10 mouse cellular contexts compared by ENCODE assay signal in genomic region chr13:48658588-48659253, GRCm38 (mm10). TPM values are rescaled to one million over a fixed set of nuclear protein-coding genes. Genes with fewer than 3 reads are reported as not detected.
DNase-seq lines count a peak whose midpoint lies in the region; ATAC-seq and TF ChIP-seq lines count a peak whose summit lies in the region.
"Had no signal": no experiment of that assay in that cellular context is flagged by ENCODE, and none has a peak within 500 bp of the region (broad histone marks: within the 10 kb centered on the region; RNA-seq: fewer than 3 reads in every experiment).

No protein-coding gene starts in this region.

- H3K4me2 ChIP-seq in midbrain, embryonic 11.5 days, result no peak overlapping the region
- no peak overlapping the region for H3K4me2 ChIP-seq in midbrain, embryonic 15.5 days
- H3K4me2 ChIP-seq in kidney, postnatal 0 days (ENCODE audit: low read length), result peak overlapping the region; percentile 31
- H3K4me2 ChIP-seq in stomach, postnatal 0 days (replicated peaks; ENCODE audit: low read depth), result peak overlapping the region; percentile 67

- no peak overlapping the region for H3K4me3 ChIP-seq in midbrain, embryonic 11.5 days (ENCODE audit: low read depth, low read length)
- no peak overlapping the region for H3K4me3 ChIP-seq in midbrain, embryonic 15.5 days
- H3K4me3 ChIP-seq in kidney, postnatal 0 days (replicated peaks; ENCODE audit: low read depth, low read length), result peak overlapping the region; percentile 6; the same call in 1 of the 2 replicates
- peak overlapping the region; percentile 42 for H3K4me3 ChIP-seq in stomach, postnatal 0 days (ENCODE audit: low read depth, low read length)
- H3K4me3 ChIP-seq: erythroblast, embryonic 14.5 days had no signal

- H3K27me3 ChIP-seq in midbrain, embryonic 11.5 days (ENCODE audit: control insufficient read depth, insufficient read depth, low read length), result peaks cover 90% of the 10 kb centered on the region
- H3K27me3 ChIP-seq in midbrain, embryonic 15.5 days (replicated peaks), result peaks cover 67% of the 10 kb centered on the region
- peaks cover 80% of the 10 kb centered on the region for H3K27me3 ChIP-seq in kidney, postnatal 0 days (ENCODE audit: insufficient read depth, low read length)
- peaks cover 3% of the 10 kb centered on the region; the same call in 1 of the 2 replicates for H3K27me3 ChIP-seq in stomach, postnatal 0 days (ENCODE audit: control insufficient read depth, insufficient read depth, low read length)

- no peaks in the 10 kb centered on the region for H3K36me3 ChIP-seq in midbrain, embryonic 11.5 days (ENCODE audit: control insufficient read depth, insufficient read depth, low read length)
- no peaks in the 10 kb centered on the region for H3K36me3 ChIP-seq in midbrain, embryonic 15.5 days (replicated peaks)
- H3K36me3 ChIP-seq in kidney, postnatal 0 days (ENCODE audit: insufficient read depth, low read length), result no peaks in the 10 kb centered on the region
- no peaks in the 10 kb centered on the region for H3K36me3 ChIP-seq in stomach, postnatal 0 days (ENCODE audit: control insufficient read depth, insufficient read depth, low read length)

- H3K9ac ChIP-seq in midbrain, embryonic 11.5 days (ENCODE audit: low read length), result no peak overlapping the region
- no peak overlapping the region for H3K9ac ChIP-seq in midbrain, embryonic 15.5 days
- H3K9ac ChIP-seq in kidney, postnatal 0 days (ENCODE audit: low read depth, low read length), result no peak overlapping the region
- H3K9ac ChIP-seq in stomach, postnatal 0 days (ENCODE audit: low read length), result peak overlapping the region; percentile 73

- TF ChIP-seq CTCF in kidney, postnatal 0 days (IDR thresholded peaks at IDR 0.05; ENCODE audit: low read depth), result no peak
- TF ChIP-seq CTCF in stomach, postnatal 0 days (IDR thresholded peaks at IDR 0.05; ENCODE audit: low read depth), result no peak

- DNase-seq in embryo, embryonic 10.5 days (ENCODE audit: low spot score), result peak; percentile 60
- DNase-seq in embryo, embryonic 10 days (ENCODE audit: low spot score), result no peak
- peak; percentile 97 for DNase-seq in midbrain, embryonic 11.5 days (ENCODE audit: low spot score, missing footprints)
- DNase-seq in kidney, postnatal 0 days (ENCODE audit: low spot score), result no peak
- no peak for DNase-seq in stomach, postnatal 0 days (ENCODE audit: low spot score)
- DNase-seq in gastrocnemius, adult 8-10 months (ENCODE audit: low spot score in 2 of 2), result no peak
- DNase-seq in layer of hippocampus, adult 11-12 months (ENCODE audit: low spot score), result no peak

- peaks cover 9% of the 10 kb centered on the region for H3K4me1 ChIP-seq in midbrain, embryonic 11.5 days (ENCODE audit: control insufficient read depth, insufficient read depth, low read length)
- H3K4me1 ChIP-seq in midbrain, embryonic 15.5 days, result peaks cover 23% of the 10 kb centered on the region
- H3K4me1 ChIP-seq in kidney, postnatal 0 days (replicated peaks; ENCODE audit: insufficient read depth, low read length), result peaks cover 8% of the 10 kb centered on the region
- peaks cover 2% of the 10 kb centered on the region; the same call in 1 of the 2 replicates for H3K4me1 ChIP-seq in stomach, postnatal 0 days (replicated peaks; ENCODE audit: control insufficient read depth, insufficient read depth)

- 2% methylated on average over 33 of the region's 33 CpGs for WGBS in midbrain, embryonic 11.5 days
- under 1% methylated on average over 33 of the region's 33 CpGs for WGBS in midbrain, embryonic 15.5 days
- WGBS in kidney, postnatal 0 days, result under 1% methylated on average over 33 of the region's 33 CpGs
- WGBS in stomach, postnatal 0 days, result 4% methylated on average over 33 of the region's 33 CpGs

- H3K27ac ChIP-seq in midbrain, embryonic 11.5 days (ENCODE audit: low read depth, low read length), result no peak overlapping the region
- no peak overlapping the region for H3K27ac ChIP-seq in midbrain, embryonic 15.5 days
- no peak overlapping the region for H3K27ac ChIP-seq in kidney, postnatal 0 days
- H3K27ac ChIP-seq in stomach, postnatal 0 days (replicated peaks), result peak overlapping the region; percentile 89

- no peaks in the 10 kb centered on the region for H3K9me3 ChIP-seq in midbrain, embryonic 11.5 days (ENCODE audit: control insufficient read depth, low read length)
- H3K9me3 ChIP-seq in midbrain, embryonic 15.5 days, result no peaks in the 10 kb centered on the region
- H3K9me3 ChIP-seq in kidney, postnatal 0 days (replicated peaks; ENCODE audit: low read length), result no peaks in the 10 kb centered on the region
- no peaks in the 10 kb centered on the region for H3K9me3 ChIP-seq in stomach, postnatal 0 days (ENCODE audit: control insufficient read depth, low read length)

- ATAC-seq in midbrain, embryonic 11.5 days (ENCODE audit: low FRiP score), result no peak
- ATAC-seq in midbrain, embryonic 15.5 days (replicated peaks), result no peak
- no peak for ATAC-seq in kidney, postnatal 0 days (replicated peaks; ENCODE audit: low FRiP score, low read depth)
- ATAC-seq in stomach, postnatal 0 days (ENCODE audit: low FRiP score, low TSS enrichment), result no peak

- no peak for TF ChIP-seq EP300 in stomach, postnatal 0 days (optimal IDR thresholded peaks at IDR 0.05)

RNA-seq across cellular contexts. Expression of gene Barx1, which starts 4.1 kb away (rescaled TPM):
- polyA plus RNA-seq in midbrain, embryonic 11.5 days (2014; fragmentation: Nextera tagmentation; extraction: Ambion mirVana), result 0.19 and 0.46 TPM in 2 replicates
- polyA plus RNA-seq in midbrain, embryonic 15.5 days (2015; fragmentation: Nextera tagmentation; extraction: Ambion mirVana), result not detected in 2 replicates
- polyA plus RNA-seq in kidney, postnatal 0 days (2015; fragmentation: Nextera tagmentation; extraction: Ambion mirVana), result not detected in 2 replicates
- 164 and 201 TPM in 2 replicates for polyA plus RNA-seq in stomach, postnatal 0 days (2015; fragmentation: Nextera tagmentation; extraction: Ambion mirVana)
- not detected for total RNA-seq in gastrocnemius, adult 8-10 months (2022)
- total RNA-seq: layer of hippocampus, postnatal 36 days had no signal
- polyA plus RNA-seq: erythroblast, embryonic 14.5 days had no signal

RNA-seq across cellular contexts. Expression of gene Ptpdc1, which starts 33.3 kb away (rescaled TPM):
- 17.2 and 17.8 TPM in 2 replicates for polyA plus RNA-seq in midbrain, embryonic 11.5 days (2014; fragmentation: Nextera tagmentation; extraction: Ambion mirVana)
- 16.1 and 18.6 TPM in 2 replicates for polyA plus RNA-seq in midbrain, embryonic 15.5 days (2015; fragmentation: Nextera tagmentation; extraction: Ambion mirVana)
- 9.9 and 10.7 TPM in 2 replicates for polyA plus RNA-seq in kidney, postnatal 0 days (2015; fragmentation: Nextera tagmentation; extraction: Ambion mirVana)
- polyA plus RNA-seq in stomach, postnatal 0 days (2015; fragmentation: Nextera tagmentation; extraction: Ambion mirVana), result 3.1 and 3.2 TPM in 2 replicates
- 1 to 10 TPM; 2.6 to 3.4 (median 3.0) TPM for total RNA-seq in gastrocnemius, adult 8-10 months (2022)
- polyA plus RNA-seq: erythroblast, embryonic 14.5 days had no signal

Comparison
In these comparisons a context has a peak if more than half of its experiments do, and no peak if none do; other contexts are left out.
1. DNase-seq: peak in embryo, embryonic 10.5 days (single experiment) and midbrain, embryonic 11.5 days (single experiment); none in embryo, embryonic 10 days (single experiment), kidney, postnatal 0 days (single experiment), stomach, postnatal 0 days (single experiment), gastrocnemius, adult 8-10 months (0 of 2) and layer of hippocampus, adult 11-12 months (single experiment).
2. H3K4me2 ChIP-seq: peak in kidney, postnatal 0 days (single experiment) and stomach, postnatal 0 days (single experiment); none in midbrain, embryonic 11.5 days (single experiment) and midbrain, embryonic 15.5 days (single experiment).
3. H3K4me3 ChIP-seq: peak in kidney, postnatal 0 days (single experiment) and stomach, postnatal 0 days (single experiment); none in midbrain, embryonic 11.5 days (single experiment) and midbrain, embryonic 15.5 days (single experiment).
4. RNA of gene Barx1, which starts 4.1 kb away (polyA plus RNA-seq): 164 to 201 TPM in stomach, postnatal 0 days; 0.19 to 0.46 TPM in midbrain, embryonic 11.5 days, not detected in kidney, postnatal 0 days and not detected in midbrain, embryonic 15.5 days; every median in the first group is over 100 times any median in the second.